Mouse (Mus musculus) heart, embryonic 15.5 days (tissue): ENCODE data around the gene Creb5. TPM values are rescaled to one million over a fixed set of nuclear protein-coding genes. Genes with fewer than 3 reads are reported as not detected.

Experiments
- ATAC-seq: fragments of 200-750 bp; cut with Nextera tagmentation; replicated peaks from 2 replicates; pipeline ENCODE4 v1.8.0; 2017; ENCODE audit warnings: low read depth, moderate TSS enrichment; ENCODE audit not compliant: insufficient number of reproducible peaks, insufficient read depth, low FRiP score
- H3K27ac ChIP-seq: fragments of 300-500 bp; sonication (generic); 2 replicates; pipeline ENCODE4 v1.5.1; 2015; ENCODE audit warnings: mild to moderate bottlenecking, inconsistent platforms
- H3K27me3 ChIP-seq: fragments of 300-500 bp; sonication (generic); 2 replicates; pipeline ENCODE4 v1.6.1; 2015; ENCODE audit warnings: inconsistent platforms
- H3K36me3 ChIP-seq: fragments of 300-500 bp; sonication (generic); 2 replicates; pipeline ENCODE4 v1.6.1; 2015; ENCODE audit warnings: mild to moderate bottlenecking, inconsistent platforms
- H3K4me1 ChIP-seq: fragments of 300-500 bp; sonication (generic); replicated peaks from 2 replicates; pipeline ENCODE4 v1.6.1; 2015; ENCODE audit warnings: inconsistent platforms
- H3K4me2 ChIP-seq: fragments of 300-500 bp; sonication (generic); 2 replicates; pipeline ENCODE4 v1.6.1; 2015; ENCODE audit warnings: inconsistent platforms, mild to moderate bottlenecking, moderate library complexity
- H3K4me3 ChIP-seq: fragments of 300-500 bp; sonication (generic); 2 replicates; pipeline ENCODE4 v1.5.1; 2015; ENCODE audit warnings: mild to moderate bottlenecking, inconsistent platforms
- H3K9ac ChIP-seq: fragments of 300-500 bp; sonication (generic); 2 replicates; pipeline ENCODE4 v1.6.1; 2015; ENCODE audit warnings: mild to moderate bottlenecking, inconsistent platforms
- H3K9me3 ChIP-seq: fragments of 300-500 bp; sonication (generic); replicated peaks from 2 replicates; pipeline ENCODE4 v1.6.1; 2016; ENCODE audit warnings: inconsistent platforms
- WGBS: fragments of 180-500 bp; shearing (Covaris S2); methylation state at CpG from one replicate; pipeline ENCODE4 v1.1.7; 2015; ENCODE audit warnings: mixed read lengths; 5-methylcytosine and 5-hydroxymethylcytosine counted together
- polyA plus RNA-seq: library from polyadenylated mRNA; unstranded; fragments of >200 nt; fragmentation: Nextera tagmentation; extraction: Ambion mirVana; gene quantifications from 2 replicates; pipeline ENCODE4 v1.2.1, GENCODE M21; 2015

Creb5 gene
- polyA plus RNA-seq, 1 experiment from 2014 or later, result 30.9 TPM

- H3K27me3 ChIP-seq, result no peaks in the 10 kb centered on the region
- no peak overlapping the region for H3K4me2 ChIP-seq
- H3K4me1 ChIP-seq, result peaks cover 10% of the 10 kb centered on the region
- H3K9me3 ChIP-seq, result no peaks in the 10 kb centered on the region
- WGBS, result 74% methylated on average over 10 of the region's 10 CpGs
- no peaks in the 10 kb centered on the region for H3K36me3 ChIP-seq
- no peak overlapping the region for H3K4me3 ChIP-seq
- no peak for ATAC-seq
- H3K9ac ChIP-seq, result no peak overlapping the region
- no peak overlapping the region for H3K27ac ChIP-seq
Observed at GRCm38 (mm10) chr6:53497904-53498536, 210.9 kb downstream of the Creb5 start.

- Histone ChIP-seq H3K9me3 (no peaks in the 10 kb centered on the region), H3K4me1 (peaks cover 4% of the 10 kb centered on the region; the same call in 1 of the 2 replicates), H3K36me3 (no peaks in the 10 kb centered on the region), H3K4me3 (no peak overlapping the region), H3K27ac (no peak overlapping the region), H3K9ac (no peak overlapping the region), H3K4me2 (no peak overlapping the region), H3K27me3 (no peaks in the 10 kb centered on the region)
- no peak for ATAC-seq
- WGBS, result 73% methylated on average over 8 of the region's 8 CpGs
Observed at GRCm38 (mm10) chr6:53499621-53500295, 212.7 kb downstream of the Creb5 start.

- no peak overlapping the region for H3K4me2 ChIP-seq
- WGBS, result 80% methylated on average over 1 of the region's 1 CpGs
- no peaks in the 10 kb centered on the region for H3K9me3 ChIP-seq
- peaks cover 5% of the 10 kb centered on the region; the same call in 1 of the 2 replicates for H3K4me1 ChIP-seq
- no peak overlapping the region for H3K9ac ChIP-seq
- no peaks in the 10 kb centered on the region for H3K27me3 ChIP-seq
- H3K36me3 ChIP-seq, result no peaks in the 10 kb centered on the region
- no peak overlapping the region for H3K4me3 ChIP-seq
- H3K27ac ChIP-seq, result no peak overlapping the region
- no peak for ATAC-seq
Observed at GRCm38 (mm10) chr6:53501236-53501635, 214.2 kb downstream of the Creb5 start.

- Histone ChIP-seq H3K9ac (no peak overlapping the region), H3K9me3 (no peaks in the 10 kb centered on the region), H3K36me3 (no peaks in the 10 kb centered on the region), H3K27me3 (no peaks in the 10 kb centered on the region), H3K27ac (peak overlapping the region; percentile 76), H3K4me2 (no peak overlapping the region), H3K4me1 (peaks cover 21% of the 10 kb centered on the region), H3K4me3 (no peak overlapping the region)
- WGBS, result 35% methylated on average over 3 of the region's 3 CpGs
- ATAC-seq, result no peak; the same call in 1 of the 2 replicates
Observed at GRCm38 (mm10) chr6:53506947-53507564, 220.0 kb downstream of the Creb5 start.

GRCm38 (mm10) chr6:53508847-53509494 is 221.9 kb downstream of the Creb5 start:
- no peak for ATAC-seq
- Histone ChIP-seq H3K9ac (no peak overlapping the region), H3K27ac (peak overlapping the region; percentile 58)

GRCm38 (mm10) chr6:53510005-53510404 is 222.9 kb downstream of the Creb5 start:
- Histone ChIP-seq H3K9me3 (no peaks in the 10 kb centered on the region), H3K27ac (no peak overlapping the region; the same call in 1 of the 2 replicates), H3K4me3 (no peak overlapping the region), H3K27me3 (no peaks in the 10 kb centered on the region), H3K36me3 (no peaks in the 10 kb centered on the region), H3K9ac (no peak overlapping the region), H3K4me1 (peaks cover 21% of the 10 kb centered on the region), H3K4me2 (no peak overlapping the region)
- no peak for ATAC-seq
- 60% methylated on average over 7 of the region's 7 CpGs for WGBS

More at GRCm38 (mm10) chr6:53508847-53509494, 221.9 kb downstream of the Creb5 start:
- 60% methylated on average over 3 of the region's 3 CpGs for WGBS
- no peak overlapping the region for H3K4me3 ChIP-seq
- no peak overlapping the region for H3K4me2 ChIP-seq
- H3K36me3 ChIP-seq, result no peaks in the 10 kb centered on the region
- H3K9me3 ChIP-seq, result no peaks in the 10 kb centered on the region
- no peaks in the 10 kb centered on the region for H3K27me3 ChIP-seq
- H3K4me1 ChIP-seq, result peaks cover 21% of the 10 kb centered on the region

GRCm38 (mm10) chr6:53512226-53512625 is 225.2 kb downstream of the Creb5 start:
- ATAC-seq, result no peak
- WGBS, result 77% methylated on average over 8 of the region's 8 CpGs
- no peaks in the 10 kb centered on the region for H3K36me3 ChIP-seq

GRCm38 (mm10) chr6:53513380-53513779 is 226.3 kb downstream of the Creb5 start:
- peaks cover 19% of the 10 kb centered on the region for H3K4me1 ChIP-seq
- H3K4me3 ChIP-seq, result no peak overlapping the region
- 75% methylated on average over 2 of the region's 2 CpGs for WGBS
- no peaks in the 10 kb centered on the region for H3K27me3 ChIP-seq
- no peak overlapping the region for H3K27ac ChIP-seq
- H3K9ac ChIP-seq, result no peak overlapping the region
- no peak overlapping the region for H3K4me2 ChIP-seq
- no peak for ATAC-seq
- no peaks in the 10 kb centered on the region for H3K9me3 ChIP-seq
- no peaks in the 10 kb centered on the region for H3K36me3 ChIP-seq

More at GRCm38 (mm10) chr6:53512226-53512625, 225.2 kb downstream of the Creb5 start:
- Histone ChIP-seq H3K4me3 (no peak overlapping the region), H3K9ac (no peak overlapping the region), H3K4me1 (peaks cover 23% of the 10 kb centered on the region), H3K9me3 (no peaks in the 10 kb centered on the region), H3K4me2 (no peak overlapping the region), H3K27me3 (no peaks in the 10 kb centered on the region), H3K27ac (no peak overlapping the region)

GRCm38 (mm10) chr6:53514862-53515261 is 227.8 kb downstream of the Creb5 start:
- peaks cover 19% of the 10 kb centered on the region for H3K4me1 ChIP-seq
- no peak overlapping the region for H3K4me2 ChIP-seq
- no peaks in the 10 kb centered on the region for H3K9me3 ChIP-seq
- WGBS, result 41% methylated on average over 1 of the region's 1 CpGs
- no peak for ATAC-seq
- no peak overlapping the region for H3K27ac ChIP-seq
- no peak overlapping the region for H3K9ac ChIP-seq
- no peak overlapping the region for H3K4me3 ChIP-seq
- H3K27me3 ChIP-seq, result no peaks in the 10 kb centered on the region
- H3K36me3 ChIP-seq, result no peaks in the 10 kb centered on the region

- peaks cover 16% of the 10 kb centered on the region for H3K4me1 ChIP-seq
- no peak overlapping the region for H3K4me3 ChIP-seq
- ATAC-seq, result no peak
- H3K27me3 ChIP-seq, result no peaks in the 10 kb centered on the region
- H3K36me3 ChIP-seq, result no peaks in the 10 kb centered on the region
- 80% methylated on average over 4 of the region's 4 CpGs for WGBS
- no peak overlapping the region for H3K9ac ChIP-seq
- no peak overlapping the region for H3K4me2 ChIP-seq
- H3K27ac ChIP-seq, result no peak overlapping the region
- no peaks in the 10 kb centered on the region for H3K9me3 ChIP-seq
Observed at GRCm38 (mm10) chr6:53515611-53516010, 228.5 kb downstream of the Creb5 start.

- 55% methylated on average over 5 of the region's 5 CpGs for WGBS
- Histone ChIP-seq H3K9me3 (no peaks in the 10 kb centered on the region), H3K27me3 (no peaks in the 10 kb centered on the region), H3K27ac (no peak overlapping the region), H3K4me1 (peaks cover 15% of the 10 kb centered on the region), H3K4me2 (no peak overlapping the region), H3K4me3 (no peak overlapping the region), H3K36me3 (no peaks in the 10 kb centered on the region), H3K9ac (no peak overlapping the region)
- no peak; the same call in 1 of the 2 replicates for ATAC-seq
Observed at GRCm38 (mm10) chr6:53517371-53517945, 230.4 kb downstream of the Creb5 start.
